Mouse (Mus musculus): ENCODE measurements around the gene Actr10. TPM values are rescaled to one million over a fixed set of nuclear protein-coding genes. Genes with fewer than 3 reads are reported as not detected.

Actr10 gene
- polyA plus RNA-seq, 1 experiment from 2014 or later, result 232 TPM

DNA sequence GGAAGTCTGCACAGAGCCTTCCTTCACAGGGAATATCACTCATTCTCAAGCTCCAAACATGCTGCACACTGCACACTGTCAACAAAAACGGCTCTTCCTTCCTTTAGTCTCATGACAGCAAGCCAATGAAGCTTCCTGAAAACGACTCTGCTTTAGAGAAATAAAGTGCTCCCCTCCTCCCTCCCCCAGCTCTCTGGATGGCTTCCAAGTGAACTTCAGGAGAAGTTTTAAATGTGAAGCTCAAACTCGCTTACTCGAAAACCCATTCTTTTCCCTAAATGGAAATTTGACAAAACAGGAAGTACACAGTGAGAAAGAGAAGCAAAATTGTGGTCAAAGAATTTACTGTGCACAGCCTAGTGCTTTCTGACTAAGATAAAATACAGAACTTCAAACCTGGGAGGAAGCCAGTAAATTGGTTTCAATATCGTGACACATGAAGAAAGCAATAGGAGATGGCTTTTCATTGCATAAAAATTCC, 61.8 kb downstream of the Actr10 start:
- H3K4me3 ChIP-seq (ENCODE audit: low read depth, low read length), result no peak overlapping the region
- peak overlapping the region; percentile 29 for H3K4me2 ChIP-seq
- 0 out of 2 replicates have a peak, but pooled peaks cover 3% of the 10 kb centered on the region for H3K4me1 ChIP-seq (ENCODE audit: insufficient read depth)
- ATAC-seq (ENCODE audit: insufficient read depth) (peak; percentile 76; the same call in 1 of the 2 replicates), DNase-seq (peak; percentile 89)
- peaks cover 51% of the 10 kb centered on the region for H3K36me3 ChIP-seq (ENCODE audit: insufficient read depth)
- no peak overlapping the region for H3K9ac ChIP-seq
- TF ChIP-seq CTCF (IDR thresholded peaks at IDR 0.05; ENCODE audit: low read depth), result no peak
- no peaks in the 10 kb centered on the region for H3K27me3 ChIP-seq (ENCODE audit: insufficient read depth, low read length)
- no peaks in the 10 kb centered on the region for H3K9me3 ChIP-seq (ENCODE audit: low read depth, low read length)
- 22% methylated on average over 5 of the region's 5 CpGs for WGBS
- peak overlapping the region; percentile 54 for H3K27ac ChIP-seq (ENCODE audit: low read depth)

DNA sequence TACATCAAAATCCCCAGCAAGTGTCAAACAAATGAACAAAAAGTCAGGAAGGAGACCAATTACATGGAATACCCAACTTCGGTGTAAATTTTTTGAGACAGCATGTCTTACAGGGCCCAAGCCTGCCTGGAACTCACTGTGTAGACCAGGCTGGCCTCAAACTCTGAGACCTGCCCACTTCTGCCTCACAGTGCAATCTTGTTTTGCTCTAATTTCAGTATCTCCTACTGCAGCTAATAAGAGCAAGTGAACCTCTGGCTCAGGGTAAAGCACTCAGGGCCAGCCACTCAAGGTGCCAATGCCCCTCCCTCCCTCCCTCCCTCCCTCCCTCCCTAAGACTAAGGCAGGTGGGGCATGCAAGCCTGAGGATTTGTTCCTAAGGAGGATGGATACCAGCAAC, 62.7 kb downstream of the Actr10 start:
- H3K27me3 ChIP-seq (ENCODE audit: insufficient read depth, low read length), result no peaks in the 10 kb centered on the region
- DNase-seq, result no peak
- no peaks in the 10 kb centered on the region for H3K9me3 ChIP-seq (ENCODE audit: low read depth, low read length)
- no peak overlapping the region for H3K4me3 ChIP-seq (ENCODE audit: low read depth, low read length)
- ATAC-seq (ENCODE audit: insufficient read depth), result no peak
- H3K27ac ChIP-seq (ENCODE audit: low read depth), result no peak overlapping the region
- WGBS, result 82% methylated on average over 1 of the region's 1 CpGs
- H3K36me3 ChIP-seq (ENCODE audit: insufficient read depth), result peaks cover 51% of the 10 kb centered on the region
- H3K9ac ChIP-seq, result no peak overlapping the region
- TF ChIP-seq CTCF (IDR thresholded peaks at IDR 0.05; ENCODE audit: low read depth), result no peak
- H3K4me2 ChIP-seq, result no peak overlapping the region
- H3K4me1 ChIP-seq (ENCODE audit: insufficient read depth), result 0 out of 2 replicates have a peak, but pooled peaks cover 3% of the 10 kb centered on the region

DNA sequence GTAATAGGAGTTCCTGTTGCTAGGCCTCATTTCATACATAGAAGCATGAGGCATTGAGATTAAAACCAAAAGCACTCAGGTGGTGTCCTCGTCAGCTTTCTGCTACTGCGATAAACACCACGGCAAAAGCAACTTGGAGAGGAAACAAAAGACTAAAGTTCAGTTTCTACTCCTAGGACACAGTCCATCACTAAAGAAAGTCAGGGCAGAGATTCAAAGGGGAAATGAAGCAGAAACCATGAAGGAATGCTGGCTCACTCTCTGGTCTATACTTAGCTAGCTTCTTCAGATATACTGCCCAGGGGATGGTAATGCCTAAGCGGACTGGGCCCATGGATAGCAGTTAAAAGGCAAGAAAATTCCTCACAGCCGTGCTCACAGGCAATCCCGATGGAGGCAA, 63.8 kb downstream of the Actr10 start:
- 80% methylated on average over 6 of the region's 6 CpGs for WGBS
- Histone ChIP-seq H3K4me2 (no peak overlapping the region), H3K9me3 (ENCODE audit: low read depth, low read length) (no peaks in the 10 kb centered on the region), H3K4me1 (ENCODE audit: insufficient read depth) (0 out of 2 replicates have a peak, but pooled peaks cover 3% of the 10 kb centered on the region), H3K36me3 (ENCODE audit: insufficient read depth) (peaks cover 50% of the 10 kb centered on the region), H3K4me3 (ENCODE audit: low read depth, low read length) (no peak overlapping the region), H3K27ac (ENCODE audit: low read depth) (no peak overlapping the region), H3K9ac (no peak overlapping the region), H3K27me3 (ENCODE audit: insufficient read depth, low read length) (no peaks in the 10 kb centered on the region)
- ATAC-seq (ENCODE audit: insufficient read depth) (no peak), DNase-seq (no peak)
- no peak for TF ChIP-seq CTCF (IDR thresholded peaks at IDR 0.05; ENCODE audit: low read depth)

DNA sequence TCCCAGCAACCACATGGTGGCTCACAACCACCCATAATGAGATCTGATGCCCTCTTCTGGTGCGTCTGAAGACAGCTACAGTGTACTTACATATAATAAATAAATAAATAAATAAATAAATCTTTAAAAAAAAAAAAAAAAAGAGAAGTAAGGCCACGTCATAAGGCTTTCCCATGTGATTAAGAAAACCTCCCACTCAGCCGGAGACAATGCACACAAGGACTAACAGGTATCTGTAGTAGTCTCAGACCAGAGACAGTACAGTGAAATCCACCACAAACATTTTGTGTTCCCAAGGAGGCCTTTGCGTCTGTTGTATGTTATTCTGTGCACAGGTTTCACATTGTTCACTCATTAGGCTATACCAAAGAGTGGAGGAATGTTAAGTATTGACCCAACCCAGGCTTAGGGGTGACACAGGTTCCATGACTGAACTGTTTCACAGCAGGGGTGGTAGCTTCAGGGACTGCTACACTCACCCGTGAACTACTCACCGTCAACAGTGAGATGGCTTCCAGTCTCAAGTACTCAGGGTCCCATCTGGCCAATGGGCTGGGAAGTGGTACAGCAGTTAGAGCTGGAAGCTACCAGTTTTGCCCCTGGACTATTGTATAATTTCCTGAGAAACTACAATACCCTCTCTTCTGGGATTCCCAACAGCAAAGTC, 66.2 kb downstream of the Actr10 start:
- no peak for DNase-seq
- 89% methylated on average over 5 of the region's 6 CpGs for WGBS
- no peak overlapping the region for H3K4me2 ChIP-seq
- no peak overlapping the region for H3K4me3 ChIP-seq (ENCODE audit: low read depth, low read length)
- ATAC-seq (ENCODE audit: insufficient read depth), result no peak
- H3K9me3 ChIP-seq (ENCODE audit: low read depth, low read length), result no peaks in the 10 kb centered on the region
- H3K36me3 ChIP-seq (ENCODE audit: insufficient read depth), result peaks cover 54% of the 10 kb centered on the region
- H3K27ac ChIP-seq (ENCODE audit: low read depth), result no peak overlapping the region
- no peaks in the 10 kb centered on the region for H3K27me3 ChIP-seq (ENCODE audit: insufficient read depth, low read length)
- no peak for TF ChIP-seq CTCF (IDR thresholded peaks at IDR 0.05; ENCODE audit: low read depth)
- 0 out of 2 replicates have a peak, but pooled peaks cover 3% of the 10 kb centered on the region for H3K4me1 ChIP-seq (ENCODE audit: insufficient read depth)
- no peak overlapping the region for H3K9ac ChIP-seq

DNA sequence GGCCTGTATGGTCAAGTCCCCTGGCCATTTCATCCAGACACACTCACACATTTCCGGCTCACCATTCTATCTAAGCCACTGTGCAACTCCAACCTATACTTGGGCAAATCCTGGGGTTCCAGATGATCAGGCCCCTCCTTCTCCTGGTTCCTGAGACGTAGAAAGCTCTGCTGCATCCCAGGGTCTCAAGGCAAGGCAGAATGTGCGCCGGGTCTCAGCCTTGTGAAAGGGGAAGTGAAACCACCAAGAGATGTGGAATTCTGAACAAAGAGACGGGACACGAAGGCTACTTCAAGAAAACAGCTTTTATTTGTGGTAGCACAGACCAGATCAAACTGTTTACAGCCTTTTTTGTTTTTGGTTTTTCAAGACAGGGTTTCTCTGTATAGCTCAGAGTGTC, 68.5 kb downstream of the Actr10 start:
- H3K4me2 ChIP-seq, result no peak overlapping the region
- DNase-seq (no peak), ATAC-seq (ENCODE audit: insufficient read depth) (no peak)
- H3K4me1 ChIP-seq (ENCODE audit: insufficient read depth), result no peaks in the 10 kb centered on the region
- no peak overlapping the region for H3K9ac ChIP-seq
- H3K36me3 ChIP-seq (ENCODE audit: insufficient read depth), result peaks cover 67% of the 10 kb centered on the region
- WGBS, result 90% methylated on average over 6 of the region's 6 CpGs
- H3K4me3 ChIP-seq (ENCODE audit: low read depth, low read length), result no peak overlapping the region
- TF ChIP-seq CTCF (IDR thresholded peaks at IDR 0.05; ENCODE audit: low read depth), result no peak
- no peak overlapping the region for H3K27ac ChIP-seq (ENCODE audit: low read depth)
- H3K9me3 ChIP-seq (ENCODE audit: low read depth, low read length), result no peaks in the 10 kb centered on the region
- no peaks in the 10 kb centered on the region for H3K27me3 ChIP-seq (ENCODE audit: insufficient read depth, low read length)

DNA sequence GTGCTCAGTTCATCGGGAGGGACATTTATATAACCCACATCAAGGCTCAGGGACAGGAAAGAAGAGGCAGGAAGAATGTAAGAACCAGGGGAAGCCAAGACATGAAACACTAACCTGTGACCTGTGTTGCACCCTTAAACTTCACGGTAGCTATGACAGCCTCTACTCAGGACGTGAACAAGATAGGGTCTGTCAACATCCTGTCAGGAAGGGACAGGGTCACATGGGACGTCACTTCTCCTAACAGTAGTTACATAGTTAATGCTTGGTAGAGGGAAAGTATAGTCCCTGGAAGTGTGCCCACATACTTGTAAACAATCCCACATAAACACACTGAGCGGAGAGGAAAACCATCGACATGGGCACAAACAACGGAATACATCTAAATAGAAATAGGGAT, 69.2 kb downstream of the Actr10 start:
- H3K4me2 ChIP-seq, result no peak overlapping the region
- ATAC-seq (ENCODE audit: insufficient read depth) (no peak; the same call in 1 of the 2 replicates), DNase-seq (peak; percentile 61)
- no peaks in the 10 kb centered on the region for H3K27me3 ChIP-seq (ENCODE audit: insufficient read depth, low read length)
- 45% methylated on average over 7 of the region's 7 CpGs for WGBS
- no peak overlapping the region for H3K27ac ChIP-seq (ENCODE audit: low read depth)
- peaks cover 69% of the 10 kb centered on the region for H3K36me3 ChIP-seq (ENCODE audit: insufficient read depth)
- no peaks in the 10 kb centered on the region for H3K9me3 ChIP-seq (ENCODE audit: low read depth, low read length)
- no peak overlapping the region for H3K9ac ChIP-seq
- H3K4me3 ChIP-seq (ENCODE audit: low read depth, low read length), result no peak overlapping the region
- H3K4me1 ChIP-seq (ENCODE audit: insufficient read depth), result no peaks in the 10 kb centered on the region
- TF ChIP-seq CTCF (IDR thresholded peaks at IDR 0.05; ENCODE audit: low read depth), result no peak

DNA sequence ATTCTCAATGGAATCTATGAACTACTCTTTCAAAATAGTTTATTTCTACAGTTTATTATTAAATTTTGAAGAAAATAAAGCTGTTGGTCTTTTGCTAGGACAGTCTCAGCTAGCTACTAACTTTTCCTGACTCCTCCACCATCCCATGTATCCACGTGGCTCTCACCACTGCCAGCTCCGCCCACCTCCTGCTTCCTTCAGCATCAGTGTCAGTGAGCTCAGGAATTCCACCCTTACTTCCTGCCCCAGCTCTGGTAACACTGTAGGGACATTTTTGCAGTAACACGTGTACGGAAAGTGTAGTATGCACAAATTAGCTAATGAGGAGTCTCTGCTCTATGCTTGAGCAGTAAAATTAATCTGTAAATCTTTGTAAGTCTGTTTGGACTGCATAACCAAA, 72.1 kb downstream of the Actr10 start:
- Histone ChIP-seq H3K36me3 (ENCODE audit: insufficient read depth) (peaks cover 76% of the 10 kb centered on the region), H3K4me1 (ENCODE audit: insufficient read depth) (peaks cover 14% of the 10 kb centered on the region), H3K4me3 (ENCODE audit: low read depth, low read length) (no peak overlapping the region), H3K4me2 (no peak overlapping the region), H3K9me3 (ENCODE audit: low read depth, low read length) (no peaks in the 10 kb centered on the region), H3K9ac (no peak overlapping the region), H3K27me3 (ENCODE audit: insufficient read depth, low read length) (no peaks in the 10 kb centered on the region), H3K27ac (ENCODE audit: low read depth) (no peak overlapping the region)
- 44% methylated on average over 4 of the region's 4 CpGs for WGBS
- TF ChIP-seq CTCF (IDR thresholded peaks at IDR 0.05; ENCODE audit: low read depth), result no peak
- peak; percentile 60 for DNase-seq
- ATAC-seq (ENCODE audit: insufficient read depth), result no peak

Other genes starting within 250 kb of the Actr10 start
- 40.4 and 42.8 TPM in 2 replicates for gene Frmd6, start 112.3 kb upstream of the Actr10 start, polyA plus RNA-seq (2014; fragmentation: Nextera tagmentation; extraction: Ambion mirVana)
- 621 and 650 TPM in 2 replicates for gene Psma3, start 36.8 kb downstream of the Actr10 start, polyA plus RNA-seq (2014; fragmentation: Nextera tagmentation; extraction: Ambion mirVana)
- gene Arid4a, start 78.1 kb downstream of the Actr10 start, polyA plus RNA-seq (2014; fragmentation: Nextera tagmentation; extraction: Ambion mirVana), result 35.9 and 37.2 TPM in 2 replicates
- gene Tomm20l, start 173.6 kb downstream of the Actr10 start, polyA plus RNA-seq (2014; fragmentation: Nextera tagmentation; extraction: Ambion mirVana), result 0.37 TPM in 1 of 2 replicates, not detected in the other
- 80.2 and 84.8 TPM in 2 replicates for gene Timm9, start 198.8 kb downstream of the Actr10 start, polyA plus RNA-seq (2014; fragmentation: Nextera tagmentation; extraction: Ambion mirVana)
- gene 2700049A03Rik, start 199.0 kb downstream of the Actr10 start, polyA plus RNA-seq (2014; fragmentation: Nextera tagmentation; extraction: Ambion mirVana), result 13.6 and 15.2 TPM in 2 replicates

Measured in lung, embryonic 14.5 days (tissue).